Mouse (Mus musculus): Measurements from ENCODE around the gene S1pr2. TPM values are rescaled to one million over a fixed set of nuclear protein-coding genes. Genes with fewer than 3 reads are reported as not detected.
A peak's percentile ranks its signal among the peaks of the same experiment; 100 is the strongest.

S1pr2 gene
- polyA plus RNA-seq, 1 experiment = 6.0 TPM

DNA sequence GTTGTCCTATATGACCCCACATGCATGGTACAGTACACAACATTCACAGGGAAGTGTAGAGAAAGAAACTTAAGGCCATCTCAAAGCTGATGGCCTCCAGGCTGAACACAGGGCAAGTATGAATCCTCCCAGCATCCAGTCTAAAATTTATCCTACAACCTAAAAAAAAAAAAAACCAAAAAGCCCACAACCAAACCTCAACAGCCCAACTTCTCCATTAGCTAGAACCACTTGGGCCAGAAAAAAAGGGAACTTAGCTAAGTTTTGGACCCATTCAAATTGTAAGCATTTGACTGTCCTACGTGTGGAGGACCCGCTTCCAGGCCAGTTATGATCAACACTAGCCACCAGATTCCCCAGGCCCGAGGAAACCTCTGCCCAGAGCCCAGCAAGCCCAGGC is 53.3 kb downstream of the S1pr2 start:
- no peak for DNase-seq (ENCODE audit: low read depth)
- TF ChIP-seq POLR2A (IDR thresholded peaks at IDR 0.05; ENCODE audit: borderline replicate concordance, extremely low read depth, insufficient read depth, insufficient read length, poor library complexity, severe bottlenecking) (no peak), CTCF (IDR thresholded peaks at IDR 0.05; ENCODE audit: borderline replicate concordance, extremely low read depth, insufficient read depth, insufficient read length) (no peak)

DNA sequence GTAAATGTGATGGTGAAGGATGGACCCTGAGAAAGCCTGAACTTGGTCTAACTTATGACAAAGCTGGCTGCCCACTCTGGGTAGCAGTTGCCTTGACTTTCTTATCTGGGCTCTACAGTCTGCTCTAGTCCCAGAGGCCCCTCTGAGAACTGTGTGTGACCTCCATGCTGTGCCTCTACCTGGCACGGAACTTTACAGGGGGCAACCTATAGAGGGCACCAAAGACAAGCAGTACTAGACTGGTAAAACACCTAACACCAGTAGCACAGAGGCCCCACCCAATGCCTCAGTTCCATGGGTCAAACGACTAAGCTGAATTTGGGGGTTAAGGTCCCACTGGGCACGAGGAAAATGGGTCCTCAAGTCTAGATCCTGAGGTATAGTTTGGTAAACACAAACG is 60.4 kb downstream of the S1pr2 start:
- no peak for DNase-seq (ENCODE audit: low read depth)
- TF ChIP-seq POLR2A (IDR thresholded peaks at IDR 0.05; ENCODE audit: borderline replicate concordance, extremely low read depth, insufficient read depth, insufficient read length, poor library complexity, severe bottlenecking) (no peak), CTCF (IDR thresholded peaks at IDR 0.05; ENCODE audit: borderline replicate concordance, extremely low read depth, insufficient read depth, insufficient read length) (peak; percentile 20; the same call in 1 of the 2 replicates)

Other genes starting within 250 kb of the S1pr2 start
- gene Olfm2, start 230.4 kb downstream of the S1pr2 start, polyA plus RNA-seq (2012; rRNA removed) = 139 and 162 TPM in 2 replicates
- gene Col5a3, start 161.7 kb downstream of the S1pr2 start, polyA plus RNA-seq (2012; rRNA removed) = 0.85 and 1.2 TPM in 2 replicates
- not detected in 2 replicates for gene Rdh8, start 158.3 kb downstream of the S1pr2 start, polyA plus RNA-seq (2012; rRNA removed)
- gene A230050P20Rik, start 108.1 kb downstream of the S1pr2 start, polyA plus RNA-seq (2012; rRNA removed) = 6.6 and 8.7 TPM in 2 replicates
- gene Angptl6, start 97.1 kb downstream of the S1pr2 start, polyA plus RNA-seq (2012; rRNA removed) = 11.7 and 13.9 TPM in 2 replicates
- 73.8 and 96.8 TPM in 2 replicates for gene Ppan, start 88.6 kb downstream of the S1pr2 start, polyA plus RNA-seq (2012; rRNA removed)
- 144 and 152 TPM in 2 replicates for gene Eif3g, start 78.2 kb downstream of the S1pr2 start, polyA plus RNA-seq (2012; rRNA removed)
- gene Dnmt1, start 16.9 kb downstream of the S1pr2 start, polyA plus RNA-seq (2012; rRNA removed) = 90.1 and 103 TPM in 2 replicates
- 81.1 and 85.4 TPM in 2 replicates for gene Mrpl4, start 26.0 kb upstream of the S1pr2 start, polyA plus RNA-seq (2012; rRNA removed)
- gene Icam1, start 39.2 kb upstream of the S1pr2 start, polyA plus RNA-seq (2012; rRNA removed) = 3.0 and 3.9 TPM in 2 replicates
- gene Icam4, start 52.6 kb upstream of the S1pr2 start, polyA plus RNA-seq (2012; rRNA removed) = 0.08 and 0.13 TPM in 2 replicates
- gene Icam5, start 55.3 kb upstream of the S1pr2 start, polyA plus RNA-seq (2012; rRNA removed) = 1.0 and 1.5 TPM in 2 replicates
- gene Zglp1, start 90.3 kb upstream of the S1pr2 start, polyA plus RNA-seq (2012; rRNA removed) = 1.3 and 2.1 TPM in 2 replicates
- gene Gm49373, start 96.3 kb upstream of the S1pr2 start, polyA plus RNA-seq (2012; rRNA removed) = 2.9 and 3.0 TPM in 2 replicates
- 68.4 and 86.0 TPM in 2 replicates for gene Fdx1l, start 96.8 kb upstream of the S1pr2 start, polyA plus RNA-seq (2012; rRNA removed)
- gene Gm38431, start 115.2 kb upstream of the S1pr2 start, polyA plus RNA-seq (2012; rRNA removed) = 4.8 and 5.6 TPM in 2 replicates
- 65.6 and 70.2 TPM in 2 replicates for gene Raver1, start 115.2 kb upstream of the S1pr2 start, polyA plus RNA-seq (2012; rRNA removed)
- 16.2 and 20.0 TPM in 2 replicates for gene Tyk2, start 154.5 kb upstream of the S1pr2 start, polyA plus RNA-seq (2012; rRNA removed)
- 141 and 182 TPM in 2 replicates for gene Cdc37, start 173.2 kb upstream of the S1pr2 start, polyA plus RNA-seq (2012; rRNA removed)
- gene Pde4a, start 188.9 kb upstream of the S1pr2 start, polyA plus RNA-seq (2012; rRNA removed) = 16.3 and 23.4 TPM in 2 replicates